Mouse (Mus musculus) urinary bladder, postnatal 10 days (tissue): Measurements from ENCODE around the gene Efna4.

Source experiments
- DNase-seq: peaks from one replicate; pipeline ENCODE4 v3.0.0; 2022; ENCODE audit warnings: low spot score

Gene Efna4

DNA sequence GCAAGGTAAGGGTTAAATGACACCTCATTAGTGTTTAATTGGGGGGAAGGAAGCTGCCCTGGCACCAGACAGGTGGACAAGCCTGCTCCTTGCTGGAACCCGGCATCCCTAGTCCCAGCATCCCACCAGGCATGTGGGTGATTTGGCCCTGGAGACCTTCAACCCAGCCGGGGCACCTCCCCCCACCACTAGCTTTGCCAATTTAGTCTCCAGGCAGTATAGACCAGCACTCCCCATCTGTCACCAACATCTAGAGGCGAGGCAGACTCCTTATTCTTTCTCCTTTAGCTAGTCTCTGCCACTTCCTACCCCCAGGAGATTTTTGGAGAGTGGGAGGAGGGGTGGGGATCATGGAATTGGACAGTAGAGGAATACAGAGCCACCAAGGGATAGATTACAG is 7.5 kb downstream of the Efna4 start:
- DNase-seq, result no peak

DNA sequence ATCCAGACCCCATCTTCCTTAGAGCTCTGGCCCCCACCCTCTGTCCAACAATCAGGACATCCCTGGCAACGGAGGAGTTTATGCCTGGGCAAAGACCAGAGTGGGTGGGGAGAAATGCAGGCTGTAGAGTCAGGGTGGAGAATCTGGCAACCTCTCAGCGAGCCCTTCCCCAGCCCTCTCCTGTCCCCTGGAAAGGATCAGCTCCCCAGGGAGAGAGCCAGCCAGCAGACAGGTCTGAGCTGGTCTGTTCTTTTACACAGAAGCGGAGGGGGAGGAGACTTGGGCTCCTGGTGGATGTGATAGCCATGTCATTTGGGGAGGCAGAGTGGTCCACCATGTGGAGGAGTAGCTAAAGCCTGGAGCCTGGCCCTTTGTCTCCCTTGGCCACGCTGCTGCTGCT is 9.2 kb downstream of the Efna4 start:
- DNase-seq, result no peak

GRCm38 (mm10) chr3:89327371-89327870 is 10.4 kb downstream of the Efna4 start:
- no peak for DNase-seq

GRCm38 (mm10) chr3:89325882-89326281 is 11.9 kb downstream of the Efna4 start:
- DNase-seq, result no peak

- DNase-seq, result no peak
Observed at GRCm38 (mm10) chr3:89322514-89323165, 15.2 kb downstream of the Efna4 start, which contains the start of gene Efna3. TSS of gene Efna3 (minus strand) at chr3:89322965.

- no peak for DNase-seq
Observed at GRCm38 (mm10) chr3:89322131-89322500, 15.7 kb downstream of the Efna4 start.

DNA sequence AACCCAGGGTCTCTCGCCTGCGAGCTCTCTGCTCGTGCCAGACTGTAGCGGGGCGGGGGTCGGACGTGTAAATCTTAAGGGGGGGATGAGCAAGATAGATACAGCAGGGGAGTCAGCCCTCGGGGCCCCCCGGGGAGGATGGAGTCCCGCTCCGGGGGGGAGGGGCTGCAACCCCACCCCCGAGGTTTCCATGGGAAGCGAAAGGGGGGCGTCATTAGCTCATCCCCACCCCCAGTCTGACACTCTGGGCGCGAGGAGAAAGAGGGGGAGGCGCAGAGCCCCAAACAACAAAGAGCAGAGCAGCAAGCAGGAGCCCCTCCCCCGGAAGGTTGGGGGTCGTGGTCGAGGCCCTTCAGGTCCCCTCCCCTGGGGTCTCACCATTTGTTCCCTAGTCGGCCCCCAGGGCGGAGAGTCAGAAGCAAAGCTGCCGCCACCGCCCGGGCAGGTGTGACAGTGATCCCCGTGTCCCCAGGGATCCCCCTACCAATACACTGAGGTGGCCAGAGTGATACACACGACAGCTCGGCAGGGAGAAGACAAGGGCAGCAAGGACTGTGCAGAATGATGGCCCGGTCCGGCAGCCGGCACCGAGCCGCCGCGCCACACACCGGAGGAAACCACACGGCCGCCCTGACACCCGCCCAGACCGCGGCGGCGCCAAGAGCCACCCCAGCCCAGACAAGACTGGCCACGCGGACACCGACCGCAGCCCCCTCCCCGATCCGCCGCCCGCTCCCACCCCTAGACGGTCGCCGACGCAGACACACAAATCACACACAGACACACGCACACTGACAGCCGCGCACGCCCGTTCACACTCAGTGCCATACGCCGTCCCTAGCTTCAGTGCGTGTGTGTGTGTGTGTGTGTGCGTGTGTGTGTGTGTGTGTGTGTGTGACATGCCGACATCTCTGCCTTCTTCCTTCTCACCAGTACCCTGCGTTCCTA is 16.4 kb downstream of the Efna4 start:
- no peak for DNase-seq

GRCm38 (mm10) chr3:89320581-89321182 is 17.1 kb downstream of the Efna4 start:
- no peak for DNase-seq

DNA sequence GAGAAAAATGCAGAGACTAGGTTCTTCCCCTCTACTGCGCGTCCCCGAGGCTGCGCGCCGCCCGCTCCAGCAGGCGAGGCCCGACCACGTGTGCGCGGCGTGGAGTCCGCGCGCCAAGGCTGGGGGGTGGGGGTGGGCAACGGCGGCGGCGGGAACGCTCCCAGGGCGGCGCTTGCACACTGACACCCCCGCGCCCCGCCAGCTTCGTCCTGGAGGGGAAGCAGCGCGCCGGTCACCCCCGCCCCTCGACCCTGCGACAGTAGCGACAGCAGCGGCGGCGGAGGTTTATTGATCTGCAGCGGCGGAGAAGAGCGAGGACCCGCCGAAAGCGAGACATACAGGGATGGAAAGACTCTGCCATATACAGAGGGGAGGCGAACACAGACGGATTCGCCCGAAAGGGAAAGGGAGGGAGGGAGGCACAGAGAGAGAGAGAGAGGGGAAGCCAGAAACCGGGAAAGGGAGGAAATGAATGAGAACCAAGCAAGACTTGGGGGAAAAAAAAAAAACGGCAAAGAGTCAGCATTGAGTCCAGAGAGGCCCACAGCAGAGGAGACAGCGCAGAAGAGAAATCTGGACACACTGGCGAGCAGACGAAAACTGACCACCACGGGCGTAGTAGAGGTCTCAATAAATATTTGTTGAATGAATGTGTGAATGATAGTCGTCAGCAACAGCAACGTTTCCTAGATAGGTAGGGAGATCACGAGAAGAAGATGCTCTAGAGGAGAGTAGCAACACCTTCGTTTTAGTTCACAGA is 18.1 kb downstream of the Efna4 start:
- no peak for DNase-seq

DNA sequence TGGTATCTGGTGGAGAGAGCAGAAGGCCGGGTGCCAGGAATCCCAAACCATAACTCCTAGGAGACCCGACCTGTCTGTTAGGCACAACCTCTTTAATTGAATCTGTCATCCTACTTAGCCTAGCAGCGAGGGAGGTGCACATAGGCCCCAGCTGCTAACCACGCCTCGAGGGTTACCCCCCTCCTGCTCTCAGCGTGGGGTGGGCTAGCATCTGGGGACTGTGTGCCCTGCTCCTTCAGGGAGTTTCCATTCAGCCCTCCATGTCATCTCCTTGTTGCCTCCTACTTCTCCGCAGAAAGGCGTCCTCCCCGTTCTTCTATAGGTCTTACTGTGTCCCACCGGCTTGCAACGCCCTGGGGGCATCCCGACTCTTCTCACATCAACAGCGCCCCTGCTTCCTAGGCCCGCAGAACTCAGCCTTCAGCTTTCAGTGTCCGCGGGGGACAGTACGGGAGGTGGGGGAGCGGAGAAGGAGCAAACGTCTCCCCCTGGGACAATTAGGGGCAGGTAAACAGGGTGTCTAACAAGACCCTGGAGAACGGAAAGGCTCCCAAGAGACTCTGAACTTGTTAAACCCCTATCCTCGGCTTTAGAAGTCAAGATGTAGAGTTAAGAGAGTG is 18.7 kb downstream of the Efna4 start:
- no peak for DNase-seq

- no peak for DNase-seq
Observed at GRCm38 (mm10) chr3:89318316-89318715, 19.5 kb downstream of the Efna4 start.

GRCm38 (mm10) chr3:89317246-89317645 is 20.6 kb downstream of the Efna4 start:
- DNase-seq, result no peak

GRCm38 (mm10) chr3:89316833-89317232 is 21.0 kb downstream of the Efna4 start:
- DNase-seq, result peak; percentile 58

DNA sequence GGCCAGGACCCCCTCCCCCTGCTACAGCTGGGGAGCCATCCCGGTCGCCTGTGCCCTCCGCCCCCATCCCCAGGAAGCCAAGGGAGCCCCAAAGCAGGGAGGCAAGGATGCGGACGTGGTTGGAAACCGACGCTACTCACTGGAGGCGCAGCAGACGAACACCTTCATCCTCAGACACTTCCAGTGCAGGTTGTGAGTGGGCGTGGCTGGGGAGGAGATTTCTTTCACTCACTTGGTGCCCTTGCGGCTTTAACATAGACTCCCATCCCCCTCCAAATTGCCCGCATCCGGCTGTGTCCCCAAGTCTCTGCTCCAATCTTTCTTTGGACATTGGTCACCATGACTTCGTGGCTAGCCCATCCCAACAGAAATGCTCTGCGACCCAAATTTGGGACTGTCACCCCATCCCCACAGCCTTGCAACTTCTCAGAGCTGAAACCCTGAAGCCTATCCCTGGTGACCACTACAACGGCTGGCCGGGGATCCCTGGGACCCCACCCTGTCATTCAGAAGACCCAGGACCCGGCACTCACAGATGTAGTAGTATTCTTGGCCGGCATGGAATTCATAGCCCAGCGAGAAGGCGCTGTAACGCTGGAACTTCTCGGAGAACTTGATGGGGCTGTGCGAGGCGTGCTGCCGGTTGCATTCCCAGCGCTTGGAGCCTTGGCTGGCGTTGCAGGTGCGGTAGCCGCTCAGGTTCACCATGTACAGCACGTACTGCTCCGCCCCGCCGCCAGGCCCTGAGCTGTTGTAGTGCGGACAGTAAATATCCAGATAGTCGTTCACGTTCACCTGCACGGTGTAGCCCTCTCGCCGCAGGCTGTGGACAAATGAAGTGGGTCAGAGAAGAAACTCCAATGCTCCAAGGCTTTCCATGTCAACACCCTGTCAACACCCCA is 21.6 kb downstream of the Efna4 start:
- no peak for DNase-seq

DNA sequence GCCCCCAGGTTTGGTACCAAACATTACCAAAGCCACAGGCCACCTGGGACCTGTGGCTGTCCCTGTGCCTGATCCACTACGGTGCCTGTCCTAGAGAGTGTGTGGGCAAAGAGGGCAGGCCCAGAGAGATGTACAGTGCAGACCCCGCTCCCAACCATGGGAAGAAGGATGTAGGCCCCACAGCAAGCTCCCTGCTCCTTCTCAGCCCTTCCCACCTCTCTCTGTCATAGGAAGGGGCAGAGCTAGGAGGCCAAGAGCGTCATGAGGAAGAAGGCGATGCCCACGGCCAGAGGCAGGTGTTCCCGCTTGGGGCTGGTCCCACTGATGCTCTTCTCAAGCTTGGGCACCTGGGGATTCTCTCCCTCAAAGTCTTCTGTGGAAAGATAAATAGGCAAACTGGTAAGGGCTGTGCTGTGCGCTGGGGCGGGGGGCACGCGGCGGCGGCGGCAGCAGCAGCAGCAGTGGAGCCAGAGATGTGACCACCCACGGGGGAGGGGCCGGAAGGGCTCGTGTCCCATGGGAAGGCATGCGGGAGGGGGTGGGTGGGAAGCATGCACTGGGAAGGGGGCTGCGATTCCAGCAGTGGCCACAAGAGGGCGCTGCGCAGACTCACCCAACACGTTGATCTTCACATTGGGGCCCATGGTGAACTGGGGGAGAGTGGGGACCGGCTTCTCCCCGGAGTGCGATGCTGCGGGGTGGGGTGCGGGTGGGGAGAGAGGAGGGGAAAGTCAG is 22.5 kb downstream of the Efna4 start:
- DNase-seq, result no peak

GRCm38 (mm10) chr3:89314791-89315190 is 23.0 kb downstream of the Efna4 start:
- no peak for DNase-seq

DNA sequence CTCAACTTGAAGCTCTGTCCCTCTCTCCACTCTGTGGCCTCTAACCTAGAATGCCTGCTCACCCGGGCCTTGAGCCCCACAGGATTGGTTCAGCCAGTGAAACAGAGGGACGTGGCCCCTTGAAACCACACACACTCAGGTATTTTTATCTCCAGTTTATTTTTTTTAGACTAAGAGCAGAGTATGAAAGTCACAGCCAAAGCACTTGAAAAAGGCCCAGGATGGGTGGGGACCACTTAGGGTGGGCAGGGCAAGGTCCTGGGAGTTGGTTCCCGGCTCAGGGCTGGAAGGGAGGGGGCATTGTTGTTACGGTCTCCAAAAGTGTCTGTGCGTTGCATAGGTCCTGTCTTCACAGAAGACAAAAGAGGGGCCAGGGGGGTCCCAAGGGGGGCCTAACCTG is 23.5 kb downstream of the Efna4 start:
- no peak for DNase-seq

DNA sequence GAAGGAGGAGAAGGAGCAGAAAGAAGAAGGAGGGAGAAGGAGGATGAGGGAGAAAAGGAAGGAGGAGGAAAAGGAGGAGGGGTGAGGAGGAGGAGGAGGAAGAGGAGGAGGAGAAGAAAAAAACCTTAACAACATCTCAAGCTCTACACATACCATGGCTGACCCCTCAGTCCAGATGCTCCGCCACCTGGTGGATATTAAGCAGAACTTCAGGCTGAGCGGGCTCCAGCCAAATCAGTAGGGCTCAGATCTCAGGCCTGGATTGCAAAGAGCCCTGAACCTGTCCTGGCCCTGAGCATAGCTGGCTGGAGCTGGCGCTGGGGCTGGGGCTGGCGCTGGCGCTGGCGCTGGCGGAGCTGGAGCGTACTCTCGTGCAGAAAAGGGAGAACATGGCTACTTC is 29.7 kb downstream of the Efna4 start:
- DNase-seq, result no peak

GRCm38 (mm10) chr3:89305551-89306325 is 32.1 kb downstream of the Efna4 start:
- DNase-seq, result no peak
